Mouse (Mus musculus) ZHBTc4 (cell line): ENCODE results near the gene Mrpl41.

Experiments
- DNase-seq: peaks from one replicate; pipeline ENCODE4 v3.0.0-alpha.2; 2011; ENCODE audit warnings: low read depth, low spot score

Mrpl41 gene

DNA sequence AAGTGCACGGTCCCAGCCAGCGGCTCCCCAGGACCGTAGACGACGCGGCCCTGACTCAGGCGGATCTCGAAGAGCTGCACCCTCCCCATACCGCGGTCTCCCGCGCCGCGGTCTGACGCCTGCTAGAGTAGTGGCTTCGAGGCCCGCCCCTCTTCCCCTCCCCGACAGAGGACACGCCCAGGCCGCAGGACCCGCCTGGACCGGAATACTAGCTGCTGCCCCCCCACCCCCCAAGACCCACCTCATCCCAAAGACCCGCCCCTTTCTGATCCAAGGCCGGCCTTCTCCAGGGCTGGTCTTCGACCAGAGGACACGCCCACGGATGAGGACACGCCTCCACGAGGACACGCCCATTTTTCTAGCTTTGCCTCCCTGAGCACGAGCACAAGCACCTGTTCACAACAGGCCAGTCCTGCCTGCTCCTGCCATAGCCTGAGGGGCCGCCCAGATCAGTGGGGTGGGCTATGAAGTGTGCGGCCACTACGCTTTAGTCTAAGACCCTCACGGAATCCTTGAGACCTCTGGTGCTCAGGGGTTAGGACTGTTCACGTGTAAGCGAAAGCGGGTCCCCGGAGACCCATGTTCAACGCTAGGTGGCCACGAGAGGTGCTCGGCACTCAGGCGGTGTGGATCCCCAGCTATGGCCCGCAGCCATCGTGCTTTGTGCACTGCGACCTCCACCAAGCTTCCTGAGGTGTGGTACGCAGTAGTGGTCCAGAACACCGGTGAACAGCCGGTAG, 39.7 kb downstream of the Mrpl41 start, which contains the start of gene Arrdc1:
Gene Arrdc1, minus strand, starts transcription at position 196 of the 740 bp plus-strand sequence.
- DNase-seq = peak; percentile 99

DNA sequence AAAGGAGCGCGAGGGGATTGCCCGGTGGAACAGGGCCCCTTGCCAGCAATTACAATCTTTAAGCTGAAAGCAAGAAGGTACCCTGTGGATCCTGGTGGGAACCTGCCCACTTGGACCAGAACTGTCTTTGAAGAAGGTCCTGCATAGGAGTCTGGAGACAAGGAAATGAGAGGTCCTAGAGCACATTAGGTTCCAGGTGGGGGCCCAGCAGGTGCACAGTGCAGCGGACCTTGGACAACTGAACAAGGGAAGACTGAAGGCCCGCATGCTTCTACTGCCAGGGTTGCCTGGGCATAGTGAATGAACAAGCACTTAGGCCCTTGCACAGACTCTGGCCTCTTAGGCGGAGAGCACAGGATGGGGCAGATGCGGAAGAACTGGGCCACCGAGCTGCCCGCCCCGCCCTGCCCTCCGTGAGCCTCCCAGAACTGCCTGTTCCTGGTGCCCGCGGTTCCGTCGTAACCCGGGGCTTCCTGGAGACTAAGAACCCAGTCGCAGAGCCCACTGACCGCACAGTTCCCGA, 40.4 kb downstream of the Mrpl41 start:
- peak; percentile 12 for DNase-seq

DNA sequence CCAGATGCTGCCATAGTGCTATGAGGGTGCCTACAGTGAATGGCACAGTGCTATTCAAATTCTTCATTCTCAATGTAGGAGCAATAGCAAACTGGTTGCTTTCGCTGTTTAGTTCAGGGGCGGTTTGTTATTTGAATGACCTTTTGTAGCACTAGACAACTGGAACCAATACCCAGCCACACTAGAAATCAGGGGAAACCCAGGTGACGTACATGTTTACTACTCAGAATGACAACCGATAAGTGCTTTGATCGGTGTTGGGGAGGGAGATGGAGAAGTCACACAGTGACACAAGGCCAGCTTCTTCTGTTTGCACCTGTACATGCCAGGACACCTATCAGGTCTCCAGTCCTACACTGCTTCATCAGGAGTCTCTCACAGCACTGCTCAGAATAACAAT, 45.3 kb downstream of the Mrpl41 start:
- DNase-seq = no peak

DNA sequence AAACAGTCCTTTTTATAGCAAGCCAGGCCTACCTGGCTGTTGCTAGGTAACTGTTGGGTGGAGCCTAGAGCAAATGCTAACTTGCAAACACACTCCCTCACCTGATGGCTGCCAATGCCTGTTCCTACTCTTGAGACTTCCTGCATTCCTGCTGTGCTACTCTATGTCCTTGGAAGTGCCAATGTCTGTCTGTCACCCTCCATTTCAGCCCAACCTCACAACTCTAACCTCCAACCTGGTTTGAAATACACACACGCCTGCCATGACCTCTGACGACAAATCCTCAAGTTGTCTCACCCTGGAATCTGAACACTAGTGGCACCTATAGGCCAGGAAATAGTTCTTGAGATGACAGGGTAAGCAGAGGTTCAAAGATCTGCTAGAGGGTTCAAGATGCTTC, 45.8 kb downstream of the Mrpl41 start:
- DNase-seq = peak; percentile 45

DNA sequence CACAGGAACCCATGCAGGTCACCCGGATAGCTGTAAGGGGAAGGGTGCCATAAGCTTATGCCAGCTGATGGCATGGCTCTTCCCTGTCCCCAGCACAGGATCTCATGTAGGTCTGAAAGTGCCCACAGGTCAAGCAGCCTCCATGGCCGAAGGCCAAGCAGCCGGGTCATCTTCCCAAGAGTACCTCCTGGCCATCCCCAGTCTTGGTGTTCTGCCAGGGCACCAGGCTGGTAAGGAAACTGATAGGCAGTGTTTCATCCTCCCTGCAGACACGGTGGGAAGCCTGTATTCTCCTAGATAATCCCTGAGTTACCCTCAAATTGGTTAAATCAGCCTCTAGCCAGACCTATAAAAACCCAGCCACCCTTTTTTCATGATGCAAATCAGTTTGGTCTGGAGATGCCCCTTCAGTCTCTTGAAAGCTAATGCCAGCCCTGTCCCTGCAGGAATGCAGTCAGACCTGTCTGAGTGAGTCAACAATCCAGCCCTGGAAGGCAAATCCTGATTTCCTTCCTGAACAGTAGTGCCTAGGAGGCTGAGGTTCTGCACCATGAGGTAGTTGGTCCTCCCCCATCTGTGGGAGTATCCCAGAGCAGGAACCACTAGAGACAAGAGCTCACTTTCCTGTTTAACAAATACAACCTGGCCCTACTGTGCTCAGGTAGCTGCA, 47.0 kb downstream of the Mrpl41 start:
- DNase-seq = no peak

DNA sequence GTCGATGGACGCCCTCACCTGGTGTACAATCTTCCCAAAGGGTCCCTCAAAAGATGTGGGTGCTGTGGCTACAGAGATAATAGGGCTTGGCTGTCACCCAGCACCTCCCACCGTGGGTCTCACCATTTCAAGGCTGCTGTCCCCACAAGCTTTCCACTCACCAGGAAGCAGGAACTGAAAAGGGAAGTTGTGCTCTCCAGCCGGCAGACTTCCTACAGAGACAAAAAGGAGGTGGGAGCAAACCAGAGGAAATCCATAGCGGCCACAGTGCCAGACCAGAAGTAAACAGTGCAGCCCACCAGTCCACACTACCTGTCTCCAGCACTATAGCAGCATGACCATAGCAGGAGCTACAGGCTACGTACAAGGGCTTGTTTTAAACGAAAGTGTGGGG, 47.9 kb downstream of the Mrpl41 start:
- no peak for DNase-seq

DNA sequence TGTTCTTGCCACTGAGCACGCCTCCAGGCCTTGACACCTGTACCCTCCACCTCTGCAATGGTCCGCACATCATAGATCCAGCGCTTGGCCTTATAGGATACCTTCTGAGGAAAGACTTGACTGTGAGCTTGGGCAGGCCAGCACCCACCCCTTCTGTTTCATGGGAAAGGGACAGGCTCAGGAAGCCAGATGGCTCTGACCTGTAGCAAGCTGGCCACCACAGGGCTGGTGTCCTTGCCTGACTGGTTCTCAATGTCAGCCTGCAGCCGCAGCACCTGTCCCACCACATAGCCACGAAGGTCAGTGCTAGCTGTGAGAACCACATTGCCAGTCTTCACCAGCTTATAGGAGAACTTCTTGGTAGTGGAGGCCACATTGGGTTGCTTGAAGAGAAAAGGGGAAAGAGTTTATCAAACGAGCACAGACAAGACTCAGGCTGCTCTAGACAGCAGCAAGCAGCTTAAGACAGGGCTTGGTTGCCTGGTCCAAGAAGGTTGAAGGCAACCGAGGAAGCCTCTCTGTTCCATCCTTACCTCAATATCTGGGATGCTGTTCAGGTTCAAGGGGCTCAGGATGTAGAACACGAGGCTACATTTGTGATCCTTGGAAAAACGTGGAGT, 48.4 kb downstream of the Mrpl41 start:
- no peak for DNase-seq

DNA sequence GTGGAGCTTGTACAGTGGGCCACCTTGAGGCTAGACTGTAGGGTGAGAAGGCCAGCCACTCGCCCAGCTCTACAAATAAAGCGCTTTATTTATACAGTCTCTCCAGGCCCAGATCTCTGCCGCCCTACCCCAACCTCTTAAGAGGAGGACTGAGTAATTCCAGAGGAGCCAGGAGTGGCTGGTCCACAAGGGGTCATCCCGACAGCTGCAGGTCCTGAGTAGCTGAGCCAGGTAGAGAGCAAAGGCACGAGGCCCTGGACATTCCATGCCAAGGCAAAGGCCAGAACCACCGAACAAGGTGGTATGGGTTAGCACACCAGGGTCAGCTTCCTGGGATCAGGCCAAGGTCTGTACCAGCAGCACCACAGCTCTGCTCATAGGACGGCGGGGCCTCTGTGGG, 49.6 kb downstream of the Mrpl41 start:
- DNase-seq = no peak
